Mouse (Mus musculus): ENCODE measurements at regions not wholly inside any gene's neighbourhood (a gene's known extent, or its start where the extent isn't known, plus 50 kb on each side); places are given as distances from the start of the nearest gene placed in this dataset.

DNA sequence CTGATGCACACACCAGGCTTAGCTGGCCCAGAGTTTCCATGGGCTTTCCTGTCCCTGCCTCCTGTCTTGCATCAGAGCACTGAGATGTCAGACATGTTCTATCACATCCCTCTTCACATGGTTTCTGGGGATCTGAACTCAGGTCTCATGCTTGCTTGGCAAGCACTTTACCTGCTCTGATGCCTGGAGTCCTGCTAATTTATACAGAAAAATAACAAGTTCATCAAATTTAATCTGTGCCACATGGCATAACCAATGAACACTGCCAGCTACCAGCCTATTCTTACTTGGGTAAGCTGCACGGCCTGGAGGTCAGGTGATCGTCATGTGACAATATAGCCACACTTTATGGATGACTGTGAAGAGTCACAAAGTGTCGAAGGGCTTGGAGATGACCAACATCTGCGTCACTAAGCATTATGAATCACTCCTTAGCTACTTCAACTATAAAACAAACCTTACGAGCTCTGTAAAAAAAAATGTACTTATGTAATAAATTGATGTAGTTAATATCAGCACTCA lies 186.2 kb downstream of the Hlx start:
- Histone ChIP-seq H3K4me3 (no peak overlapping the region), H3K9me3 (replicated peaks) (no peaks in the 10 kb centered on the region), H3K36me3 (no peaks in the 10 kb centered on the region), H3K27me3 (ENCODE audit: low read depth, poor library complexity, severe bottlenecking) (no peaks in the 10 kb centered on the region), H3K4me1 (no peaks in the 10 kb centered on the region), H3K27ac (replicated peaks) (no peak overlapping the region)
- WGBS, result 91% methylated on average over 5 of the region's 5 CpGs
- DNase-seq (ENCODE audit: low spot score), result no peak

DNA sequence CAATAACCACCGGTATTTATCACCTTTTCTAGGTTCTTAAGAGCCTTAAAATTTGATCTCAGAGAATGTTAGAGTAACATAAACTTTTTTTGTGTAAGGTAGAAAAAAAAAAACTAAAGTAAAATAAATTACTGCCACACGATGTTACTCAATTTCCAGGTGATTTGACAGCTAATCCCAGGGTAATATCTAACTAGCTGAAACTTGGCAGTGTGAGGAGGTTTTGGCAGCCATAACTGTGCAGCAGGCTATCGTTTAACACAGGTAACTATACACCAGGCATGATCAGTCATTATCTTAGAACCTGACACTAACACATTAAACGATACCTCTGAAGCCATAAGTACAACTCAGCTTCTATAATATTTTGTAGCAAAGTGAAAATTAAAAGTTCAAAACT lies 187.3 kb downstream of the Hlx start:
- 88% methylated on average over 4 of the region's 4 CpGs for WGBS
- Histone ChIP-seq H3K27ac (replicated peaks) (no peak overlapping the region), H3K9me3 (replicated peaks) (no peaks in the 10 kb centered on the region)

GRCm38 (mm10) chr1:184542321-184543115 lies 189.9 kb downstream of the Hlx start:
- WGBS, result 87% methylated on average over 11 of the region's 11 CpGs
- Histone ChIP-seq H3K36me3 (no peaks in the 10 kb centered on the region), H3K27me3 (ENCODE audit: low read depth, poor library complexity, severe bottlenecking) (no peaks in the 10 kb centered on the region), H3K27ac (replicated peaks) (no peak overlapping the region), H3K4me3 (no peak overlapping the region), H3K4me1 (no peaks in the 10 kb centered on the region), H3K9me3 (replicated peaks) (no peaks in the 10 kb centered on the region)
- DNase-seq (ENCODE audit: low spot score), result no peak

More for the DNA sequence above, 187.3 kb downstream of the Hlx start:
- DNase-seq (ENCODE audit: low spot score), result no peak
- no peaks in the 10 kb centered on the region for H3K4me1 ChIP-seq
- no peaks in the 10 kb centered on the region for H3K27me3 ChIP-seq (ENCODE audit: low read depth, poor library complexity, severe bottlenecking)
- no peak overlapping the region for H3K4me3 ChIP-seq
- no peaks in the 10 kb centered on the region for H3K36me3 ChIP-seq

GRCm38 (mm10) chr1:184539818-184540217 lies 192.6 kb downstream of the Hlx start:
- Histone ChIP-seq H3K9me3 (replicated peaks) (no peaks in the 10 kb centered on the region), H3K27ac (replicated peaks) (no peak overlapping the region), H3K27me3 (ENCODE audit: low read depth, poor library complexity, severe bottlenecking) (no peaks in the 10 kb centered on the region), H3K4me3 (no peak overlapping the region), H3K36me3 (no peaks in the 10 kb centered on the region), H3K4me1 (no peaks in the 10 kb centered on the region)
- WGBS, result 80% methylated on average over 7 of the region's 7 CpGs
- no peak for DNase-seq (ENCODE audit: low spot score)

GRCm38 (mm10) chr1:184536311-184537200 lies 195.9 kb downstream of the Hlx start:
- Histone ChIP-seq H3K36me3 (no peaks in the 10 kb centered on the region), H3K4me1 (no peaks in the 10 kb centered on the region), H3K27me3 (ENCODE audit: low read depth, poor library complexity, severe bottlenecking) (no peaks in the 10 kb centered on the region), H3K27ac (replicated peaks) (no peak overlapping the region), H3K9me3 (replicated peaks) (no peaks in the 10 kb centered on the region), H3K4me3 (no peak overlapping the region)
- WGBS, result 89% methylated on average over 11 of the region's 11 CpGs
- DNase-seq (ENCODE audit: low spot score), result no peak

GRCm38 (mm10) chr1:184535691-184536090 lies 196.7 kb downstream of the Hlx start:
- no peak overlapping the region for H3K4me3 ChIP-seq
- WGBS, result 92% methylated on average over 3 of the region's 3 CpGs
- H3K27me3 ChIP-seq (ENCODE audit: low read depth, poor library complexity, severe bottlenecking), result no peaks in the 10 kb centered on the region
- no peaks in the 10 kb centered on the region for H3K36me3 ChIP-seq
- H3K4me1 ChIP-seq, result no peaks in the 10 kb centered on the region
- DNase-seq (ENCODE audit: low spot score), result no peak
- H3K9me3 ChIP-seq (replicated peaks), result no peaks in the 10 kb centered on the region
- no peak overlapping the region for H3K27ac ChIP-seq (replicated peaks)

DNA sequence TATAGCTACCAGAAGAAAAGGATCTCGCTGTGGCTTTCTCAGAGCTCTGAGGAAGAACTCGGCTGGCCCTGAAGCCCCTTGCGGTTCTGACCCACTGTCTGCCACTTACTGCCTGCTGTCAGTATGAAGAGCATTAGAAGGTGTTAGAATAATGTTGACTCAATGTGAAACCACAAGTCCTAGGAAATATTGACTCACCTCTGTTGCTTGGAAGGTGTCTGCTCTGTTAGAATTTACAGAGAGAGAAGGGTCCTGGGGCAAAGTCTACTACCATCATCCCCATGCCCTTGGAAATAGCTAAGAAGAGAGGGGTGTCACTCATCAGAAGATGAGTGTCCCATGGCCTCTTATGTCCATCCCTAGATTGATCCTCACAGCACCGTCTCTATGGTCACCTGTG lies 197.9 kb downstream of the Hlx start:
- Histone ChIP-seq H3K36me3 (no peaks in the 10 kb centered on the region), H3K4me1 (no peaks in the 10 kb centered on the region), H3K27me3 (ENCODE audit: low read depth, poor library complexity, severe bottlenecking) (no peaks in the 10 kb centered on the region), H3K27ac (replicated peaks) (no peak overlapping the region), H3K4me3 (no peak overlapping the region), H3K9me3 (replicated peaks) (no peaks in the 10 kb centered on the region)
- 91% methylated on average over 4 of the region's 4 CpGs for WGBS
- DNase-seq (ENCODE audit: low spot score), result no peak

DNA sequence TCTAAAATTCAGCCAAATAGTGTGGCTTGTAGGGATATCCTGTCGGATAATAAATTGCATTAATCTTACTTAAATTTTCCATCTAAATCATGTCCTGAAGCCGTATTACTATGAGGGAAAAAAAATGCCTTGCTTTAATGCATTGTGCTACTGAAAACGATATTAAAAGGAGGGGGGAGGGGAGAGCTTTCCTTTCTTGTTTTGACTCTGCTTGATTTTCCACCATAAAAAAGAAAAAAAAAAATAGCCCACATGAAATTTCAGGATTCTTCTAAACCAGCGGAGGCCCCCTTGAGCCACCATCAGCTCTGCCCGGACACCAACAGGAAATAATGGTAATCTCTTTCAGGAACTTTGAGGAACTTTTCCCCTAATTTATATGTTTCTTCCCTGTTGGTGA lies 198.5 kb downstream of the Hlx start:
- Histone ChIP-seq H3K4me3 (no peak overlapping the region), H3K27me3 (ENCODE audit: low read depth, poor library complexity, severe bottlenecking) (no peaks in the 10 kb centered on the region), H3K9me3 (replicated peaks) (no peaks in the 10 kb centered on the region), H3K36me3 (no peaks in the 10 kb centered on the region), H3K27ac (replicated peaks) (no peak overlapping the region), H3K4me1 (no peaks in the 10 kb centered on the region)
- DNase-seq (ENCODE audit: low spot score), result no peak
- WGBS, result 88% methylated on average over 5 of the region's 5 CpGs

GRCm38 (mm10) chr1:184532488-184533055 lies 199.8 kb downstream of the Hlx start:
- no peaks in the 10 kb centered on the region for H3K4me1 ChIP-seq

GRCm38 (mm10) chr1:184530606-184531320 lies 201.7 kb downstream of the Hlx start:
- H3K27ac ChIP-seq (replicated peaks), result no peak overlapping the region
- H3K4me1 ChIP-seq, result peaks cover 5% of the 10 kb centered on the region
- H3K36me3 ChIP-seq, result no peaks in the 10 kb centered on the region
- 68% methylated on average over 3 of the region's 3 CpGs for WGBS
- H3K4me3 ChIP-seq, result no peak overlapping the region
- H3K9me3 ChIP-seq (replicated peaks), result no peaks in the 10 kb centered on the region
- DNase-seq (ENCODE audit: low spot score), result no peak
- no peaks in the 10 kb centered on the region for H3K27me3 ChIP-seq (ENCODE audit: low read depth, poor library complexity, severe bottlenecking)

More at GRCm38 (mm10) chr1:184532488-184533055, 199.8 kb downstream of the Hlx start:
- 90% methylated on average over 8 of the region's 8 CpGs for whole genome bisulfite sequencing
- no peaks in the 10 kb centered on the region for H3K36me3 ChIP-seq
- no peak for DNase-seq (ENCODE audit: low spot score)
- H3K27ac ChIP-seq (replicated peaks), result no peak overlapping the region
- H3K4me3 ChIP-seq, result no peak overlapping the region
- H3K9me3 ChIP-seq (replicated peaks), result no peaks in the 10 kb centered on the region
- no peaks in the 10 kb centered on the region for H3K27me3 ChIP-seq (ENCODE audit: low read depth, poor library complexity, severe bottlenecking)

DNA sequence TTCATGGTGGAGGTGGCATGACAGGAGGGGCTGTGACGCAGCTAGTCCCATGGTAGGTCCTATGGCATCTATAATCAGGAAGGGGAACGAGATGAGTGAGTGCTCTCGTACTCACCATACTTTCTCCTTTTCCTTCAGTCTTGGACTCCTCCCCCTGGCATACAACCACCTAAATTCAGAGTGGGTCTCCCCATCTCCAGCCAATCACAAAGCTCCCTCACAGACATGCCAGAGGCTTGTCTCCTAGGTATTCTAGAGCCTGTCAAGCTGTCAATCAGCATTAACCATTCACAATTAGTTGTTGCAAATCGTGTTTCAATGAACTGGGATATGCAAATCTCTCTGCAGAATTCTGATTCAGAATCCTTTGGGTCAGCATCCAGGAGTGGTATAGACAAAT lies 206.7 kb downstream of the Hlx start:
- no peaks in the 10 kb centered on the region for H3K9me3 ChIP-seq (replicated peaks)
- WGBS, result 63% methylated on average over 4 of the region's 4 CpGs
- no peaks in the 10 kb centered on the region for H3K36me3 ChIP-seq
- no peak overlapping the region for H3K4me3 ChIP-seq
- DNase-seq (ENCODE audit: low spot score), result no peak
- no peak overlapping the region for H3K27ac ChIP-seq (replicated peaks)
- H3K4me1 ChIP-seq, result peaks cover 8% of the 10 kb centered on the region
- H3K27me3 ChIP-seq (ENCODE audit: low read depth, poor library complexity, severe bottlenecking), result no peaks in the 10 kb centered on the region

- H3K4me1 ChIP-seq, result no peaks in the 10 kb centered on the region
- H3K27me3 ChIP-seq (ENCODE audit: low read depth, poor library complexity, severe bottlenecking), result no peaks in the 10 kb centered on the region
- WGBS, result 92% methylated on average over 5 of the region's 5 CpGs
- DNase-seq (ENCODE audit: low spot score), result no peak
- H3K36me3 ChIP-seq, result no peaks in the 10 kb centered on the region
- H3K27ac ChIP-seq (replicated peaks), result no peak overlapping the region
- no peak overlapping the region for H3K4me3 ChIP-seq
- no peaks in the 10 kb centered on the region for H3K9me3 ChIP-seq (replicated peaks)
Measured at GRCm38 (mm10) chr1:184519551-184519950, 212.9 kb downstream of the Hlx start.

Measured in midbrain, embryonic 10.5 days (tissue).